Mouse (Mus musculus): ENCODE data around the gene Rimbp2.
"Not testable (repeated sequence)": the region's sequence is repeated elsewhere in the genome, so short reads cannot be mapped to it uniquely, and the experiment has no call there.

The Rimbp2 gene

GRCm38 (mm10) chr5:128953278-128954070 lies at the start of gene Rimbp2:
Gene Rimbp2, minus strand, starts transcription at chr5:128953486.
- no peak for DNase-seq

GRCm38 (mm10) chr5:129002571-129003011 lies 49.3 kb upstream of the Rimbp2 start:
- no peak for DNase-seq

GRCm38 (mm10) chr5:129000706-129001468 lies 47.6 kb upstream of the Rimbp2 start:
- no peak for DNase-seq

GRCm38 (mm10) chr5:128987141-128987954 lies 34.1 kb upstream of the Rimbp2 start:
- DNase-seq = no peak

- no peak for DNase-seq
These were observed 32.7 kb upstream of the Rimbp2 start for GRCm38 (mm10) chr5:128985946-128986345.

GRCm38 (mm10) chr5:128984536-128984935 lies 31.2 kb upstream of the Rimbp2 start:
- no peak for DNase-seq

- DNase-seq = peak; percentile 69
These were observed 28.3 kb upstream of the Rimbp2 start for GRCm38 (mm10) chr5:128981607-128982006.

GRCm38 (mm10) chr5:128980857-128981256 lies 27.6 kb upstream of the Rimbp2 start:
- DNase-seq = no peak

GRCm38 (mm10) chr5:128978957-128979356 lies 25.7 kb upstream of the Rimbp2 start:
- no peak for DNase-seq

- not testable (repeated sequence) for DNase-seq
These were observed 24.2 kb upstream of the Rimbp2 start for GRCm38 (mm10) chr5:128977466-128977865.

- peak; percentile 12 for DNase-seq
These were observed 23.0 kb upstream of the Rimbp2 start for GRCm38 (mm10) chr5:128976266-128976665.

GRCm38 (mm10) chr5:128971298-128971697 lies 18.0 kb upstream of the Rimbp2 start:
- DNase-seq = peak; percentile 69

GRCm38 (mm10) chr5:128970878-128971277 lies 17.6 kb upstream of the Rimbp2 start:
- no peak for DNase-seq

- no peak for DNase-seq
These were observed 11.1 kb upstream of the Rimbp2 start for GRCm38 (mm10) chr5:128964353-128964752.

GRCm38 (mm10) chr5:128958916-128959315 lies 5.6 kb upstream of the Rimbp2 start:
- DNase-seq = no peak

- peak; percentile 8 for DNase-seq
These were observed 1.1 kb upstream of the Rimbp2 start for GRCm38 (mm10) chr5:128954371-128954770.

- DNase-seq = no peak
These were observed 743 bp downstream of the Rimbp2 start for GRCm38 (mm10) chr5:128952291-128953195.

GRCm38 (mm10) chr5:128951472-128951871 lies 1.8 kb downstream of the Rimbp2 start:
- DNase-seq = no peak

GRCm38 (mm10) chr5:128947093-128947492 lies 6.2 kb downstream of the Rimbp2 start:
- peak; percentile 2 for DNase-seq

GRCm38 (mm10) chr5:128940436-128940835 lies 12.8 kb downstream of the Rimbp2 start:
- no peak for DNase-seq

GRCm38 (mm10) chr5:128935359-128935899 lies 17.9 kb downstream of the Rimbp2 start:
- no peak for DNase-seq

- no peak for DNase-seq
These were observed 20.5 kb downstream of the Rimbp2 start for GRCm38 (mm10) chr5:128932776-128933175.

All from thymus, postnatal 25 days (tissue).